Mouse (Mus musculus) kidney, postnatal 10 days (tissue): ENCODE measurements around the gene Rplp0.
"Not testable (repeated sequence)": the region's sequence is repeated elsewhere in the genome, so short reads cannot be mapped to it uniquely, and the experiment has no call there.

ENCODE experiments used
- DNase-seq: peaks from one replicate; pipeline ENCODE4 v3.0.0; 2021; ENCODE audit warnings: mixed read lengths

Gene Rplp0

GRCm38 (mm10) chr5:115559237-115560101 is at the start of gene Rplp0:
Gene Rplp0 (plus strand): TSS chr5:115559467.
- DNase-seq = peak; percentile 100

DNA sequence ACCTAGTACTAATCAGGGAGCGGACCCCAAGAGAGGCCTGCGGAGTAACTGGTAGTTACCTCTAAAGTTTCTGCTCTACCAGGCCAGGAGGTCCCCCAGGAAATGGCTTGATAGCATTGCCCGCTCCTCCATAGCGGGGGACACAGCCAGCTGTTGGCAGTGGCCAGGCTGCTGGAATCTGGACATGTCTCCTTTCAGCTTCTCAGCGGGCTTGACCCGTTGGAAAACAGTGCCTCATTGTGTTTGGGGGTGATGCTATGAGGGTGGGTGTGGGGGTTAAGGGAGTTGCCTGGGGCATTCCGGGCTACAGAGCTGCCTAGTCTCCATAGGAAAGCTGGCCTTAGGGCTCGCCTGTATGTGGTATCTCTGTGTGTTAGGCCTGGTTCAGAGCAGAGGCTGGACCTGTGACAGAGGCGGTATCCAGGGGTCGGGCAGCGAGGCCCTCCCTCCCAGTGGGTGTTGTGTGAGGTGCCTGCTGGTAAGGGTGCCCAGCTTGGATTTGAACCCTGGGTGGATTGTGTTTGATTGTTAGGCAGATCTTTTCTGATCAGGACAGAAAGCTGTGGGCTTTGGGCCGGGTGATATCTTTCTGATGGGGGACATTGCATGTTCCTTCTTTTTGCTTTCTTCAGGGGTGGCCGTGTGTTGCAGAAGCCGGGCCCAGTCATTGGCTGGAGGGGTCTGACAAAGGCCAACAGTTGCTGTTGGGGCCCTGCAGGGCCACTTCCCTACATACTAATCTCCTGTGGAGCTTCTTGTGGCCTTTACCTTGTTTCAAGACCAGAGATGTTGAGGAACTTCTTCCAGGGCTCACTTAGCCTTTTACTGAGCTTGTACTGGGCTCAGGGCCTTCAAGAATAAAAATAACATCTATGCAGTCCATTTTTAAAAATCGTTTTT is 49.2 kb upstream of the Rplp0 start:
- DNase-seq = peak; percentile 46

DNA sequence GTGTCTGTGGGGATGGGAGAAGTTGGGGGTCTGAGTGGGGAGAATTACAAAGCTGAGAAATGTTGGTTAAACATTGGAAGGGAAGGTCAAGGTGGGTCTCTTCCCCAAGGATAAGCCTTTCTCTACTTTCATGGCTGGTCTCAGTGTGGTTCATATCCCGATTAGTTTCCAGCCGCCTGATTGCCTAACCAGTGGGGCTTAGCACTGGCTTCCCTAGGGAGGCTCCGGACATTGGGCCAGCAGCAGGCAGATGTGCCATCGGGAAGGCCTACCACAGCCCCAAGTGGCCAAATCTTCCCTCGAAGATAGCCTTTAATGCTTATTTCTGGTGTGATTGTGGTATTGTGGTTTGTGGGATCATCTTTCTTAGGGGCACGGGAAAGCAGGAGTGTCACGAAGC is 46.9 kb upstream of the Rplp0 start:
- DNase-seq = no peak

GRCm38 (mm10) chr5:115513246-115513645 is 46.0 kb upstream of the Rplp0 start:
- DNase-seq = no peak

DNA sequence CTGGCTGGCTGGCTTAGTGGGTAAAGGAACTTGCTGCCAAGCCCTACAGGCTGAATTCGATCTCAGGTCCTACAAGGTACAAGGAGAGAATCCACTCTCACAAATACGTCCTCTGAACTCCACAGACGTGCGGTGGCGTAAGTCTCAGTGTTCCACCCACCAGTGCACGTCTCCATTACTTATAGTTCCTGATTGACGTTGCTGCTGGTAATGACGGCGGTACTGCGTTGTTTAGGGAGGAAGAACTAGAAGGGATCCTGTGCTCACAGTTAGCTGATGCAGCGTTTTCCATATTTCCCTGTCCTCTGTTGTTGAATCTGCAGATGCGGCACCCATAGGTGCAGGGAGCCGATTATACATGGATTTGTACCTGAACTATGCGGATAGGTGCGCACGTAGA is 45.5 kb upstream of the Rplp0 start:
- no peak for DNase-seq

- no peak for DNase-seq
Observed at GRCm38 (mm10) chr5:115514346-115514745, 44.9 kb upstream of the Rplp0 start.

DNA sequence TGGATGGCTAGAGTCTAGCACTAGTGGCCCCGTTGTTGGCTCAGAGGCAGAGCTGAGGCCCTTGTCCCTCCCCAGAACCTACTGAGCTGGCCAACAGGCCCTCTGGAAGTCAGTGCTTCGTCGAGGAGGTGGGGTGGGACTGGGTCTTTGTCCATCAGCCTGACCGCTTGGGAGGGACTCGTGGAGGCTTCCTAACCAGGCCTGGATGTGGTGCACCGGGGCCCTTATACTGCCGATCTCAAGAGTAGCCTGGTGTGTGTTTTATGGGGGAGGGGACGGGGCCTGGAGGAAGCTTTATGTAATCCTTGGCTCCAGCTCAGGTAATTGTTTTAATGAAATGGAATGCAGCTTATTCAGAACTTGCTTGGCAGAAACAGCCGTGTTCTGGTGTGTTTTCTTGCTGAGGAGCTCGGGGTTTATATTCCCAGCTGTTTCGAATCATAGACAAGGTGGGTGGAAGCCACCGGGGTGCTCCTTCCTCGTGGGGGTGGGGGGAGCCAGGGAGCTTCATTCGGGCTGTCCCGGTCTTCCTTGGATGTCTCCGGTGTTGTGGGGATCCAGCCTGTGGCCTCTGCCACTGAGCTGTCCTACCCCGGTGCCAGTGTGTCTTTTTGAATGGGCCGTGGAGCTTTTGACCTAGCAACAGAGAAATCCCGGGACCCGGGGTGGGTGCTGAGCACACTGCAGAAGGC is 44.2 kb upstream of the Rplp0 start:
- DNase-seq = peak; percentile 74

DNA sequence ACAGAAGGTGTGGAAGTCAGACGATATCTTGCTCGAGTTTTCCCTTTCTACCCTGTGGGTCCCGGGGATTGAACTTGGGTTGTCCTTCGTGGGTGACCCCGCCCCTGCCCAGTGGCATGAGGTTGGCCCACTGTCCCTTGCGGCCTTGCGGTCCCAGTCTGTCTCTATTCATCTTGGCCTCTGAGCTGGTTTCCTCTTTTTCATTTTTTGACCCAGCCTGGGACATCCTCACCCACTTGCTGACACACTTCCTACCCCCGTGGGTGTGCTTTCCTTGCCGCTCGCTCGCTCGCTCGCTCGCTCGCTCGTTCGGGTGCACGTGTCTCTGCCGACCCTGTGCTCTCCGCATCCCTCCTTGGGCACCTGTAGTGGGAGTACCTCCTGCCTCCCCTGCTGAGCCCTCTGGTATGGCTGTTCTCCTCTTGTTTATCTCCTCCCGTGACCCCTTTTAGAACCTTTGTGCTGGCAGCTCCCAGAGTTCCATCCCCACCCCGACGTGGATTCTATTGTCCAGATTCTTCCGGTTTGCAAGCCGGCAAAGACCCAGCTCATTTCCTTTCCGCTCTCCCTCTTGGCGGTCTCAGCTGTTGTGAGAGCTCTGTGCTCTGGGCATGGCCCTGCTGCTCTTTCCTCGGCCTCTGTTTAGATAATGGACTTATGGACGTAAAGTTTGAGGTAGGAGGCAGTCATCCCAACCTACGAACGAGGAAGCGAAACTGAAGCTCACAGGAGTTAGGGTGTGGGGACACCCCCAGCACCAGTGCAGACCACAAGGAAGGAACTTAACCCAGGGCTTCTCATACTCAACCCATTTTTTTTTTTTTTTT is 43.0 kb upstream of the Rplp0 start:
- peak; percentile 68 for DNase-seq

DNA sequence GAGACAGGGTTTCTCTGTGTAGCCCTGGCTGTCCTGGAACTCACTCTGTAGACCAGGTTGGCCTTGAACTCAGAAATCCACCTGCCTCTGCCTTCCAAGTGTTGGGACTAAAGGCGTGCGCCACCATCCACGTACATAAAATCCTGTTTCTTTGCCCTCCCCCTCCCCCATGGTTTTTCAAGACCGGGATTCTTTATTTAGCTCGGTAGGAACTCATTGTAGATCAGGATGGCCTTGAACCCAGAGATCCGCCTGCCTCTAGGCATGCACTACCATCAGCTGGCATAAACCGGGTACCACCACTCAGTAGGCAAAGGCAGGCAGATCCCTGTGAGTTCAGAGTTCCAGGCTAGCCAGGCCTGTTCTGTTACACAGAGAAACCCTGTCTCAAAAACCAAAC is 42.4 kb upstream of the Rplp0 start:
- DNase-seq = no peak

- no peak for DNase-seq
Observed at GRCm38 (mm10) chr5:115517501-115517900, 41.8 kb upstream of the Rplp0 start.

DNA sequence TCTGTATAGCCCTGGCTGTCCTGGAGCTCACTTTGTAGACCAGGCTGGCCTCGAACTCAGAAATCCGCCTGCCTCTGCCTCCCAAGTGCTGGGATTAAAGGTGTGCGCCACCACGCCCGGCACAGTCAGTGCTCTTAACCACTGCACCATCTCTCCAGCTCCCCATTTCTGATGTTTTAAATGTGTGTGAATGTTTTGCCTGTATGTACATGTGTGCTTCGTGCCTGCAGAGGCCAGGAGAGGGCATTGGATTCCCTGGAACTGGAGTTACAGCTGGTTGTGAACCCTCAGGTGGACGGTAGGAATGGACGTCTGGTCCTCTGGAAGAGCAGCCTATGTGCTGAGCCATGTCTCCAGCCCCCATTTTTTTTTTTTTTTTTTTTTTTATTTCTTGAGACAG is 41.1 kb upstream of the Rplp0 start:
- DNase-seq = not testable (repeated sequence)

GRCm38 (mm10) chr5:115520325-115520869 is 38.9 kb upstream of the Rplp0 start:
- DNase-seq = peak; percentile 68

DNA sequence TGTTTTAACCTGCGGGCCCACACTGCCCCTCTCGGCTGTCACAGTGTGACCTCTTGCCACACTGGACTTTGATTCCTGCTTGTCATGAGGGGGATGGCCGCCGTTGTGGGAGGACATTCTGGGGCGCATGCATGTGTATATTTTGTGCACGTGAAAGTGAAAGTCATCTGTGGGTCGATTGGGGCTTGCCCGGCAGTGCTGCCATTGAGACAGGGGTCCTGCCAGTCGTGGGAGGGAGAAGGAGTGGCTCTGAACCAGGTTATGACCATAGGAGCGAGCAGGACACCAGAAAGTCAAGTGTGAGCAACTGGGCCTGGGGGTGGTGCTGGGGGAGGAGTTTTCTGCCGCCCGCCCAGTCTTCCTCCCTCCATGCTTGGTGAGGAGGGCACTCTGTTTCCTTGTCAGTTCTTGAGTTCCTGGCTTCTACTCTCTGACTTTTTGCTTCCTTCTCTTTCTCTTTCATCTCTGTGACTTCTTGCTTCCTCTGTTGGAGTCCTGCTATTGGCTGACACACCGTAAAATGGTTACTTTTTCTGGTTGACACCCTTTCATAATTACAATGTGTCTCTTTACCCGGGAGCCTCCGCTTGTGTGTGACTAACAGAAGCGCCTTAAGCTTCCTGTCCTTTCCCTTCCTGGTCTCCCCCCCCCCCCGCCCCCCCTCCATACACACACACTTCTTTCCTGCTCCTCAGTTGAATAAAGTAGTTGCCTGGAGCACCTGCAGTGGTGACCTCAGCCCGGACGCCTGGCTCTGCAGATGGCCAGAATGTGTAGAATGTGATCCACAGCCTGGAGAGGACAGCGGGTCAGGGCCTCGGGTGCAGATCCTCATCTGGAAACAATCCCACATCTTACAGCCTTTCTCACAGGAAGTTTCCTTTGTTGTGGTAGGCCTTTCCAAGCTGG is 37.5 kb upstream of the Rplp0 start:
- DNase-seq = peak; percentile 77

- DNase-seq = no peak
Observed at GRCm38 (mm10) chr5:115522531-115522930, 36.7 kb upstream of the Rplp0 start.

- peak; percentile 56 for DNase-seq
Observed at GRCm38 (mm10) chr5:115522981-115523499, 36.2 kb upstream of the Rplp0 start.

DNA sequence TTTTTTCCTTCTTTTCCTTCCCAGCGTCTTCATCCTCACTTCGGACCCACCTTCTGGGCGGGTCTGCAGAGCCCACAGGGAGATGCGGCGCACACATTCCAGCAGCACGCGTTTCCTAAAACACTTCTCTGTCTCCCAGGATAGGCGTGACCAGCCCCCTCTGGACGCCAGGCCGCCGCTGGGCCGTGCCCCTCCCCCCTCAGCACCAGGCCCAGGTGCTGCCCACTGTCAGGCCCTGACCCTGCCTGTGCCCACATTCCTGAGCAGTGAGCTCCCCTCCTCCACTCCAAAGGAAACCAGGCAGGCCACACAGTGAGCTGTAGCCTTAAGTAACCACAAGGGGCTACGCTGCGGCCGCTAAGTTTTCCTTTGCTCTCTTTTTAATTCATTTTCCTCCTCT is 35.3 kb upstream of the Rplp0 start:
- peak; percentile 79 for DNase-seq

DNA sequence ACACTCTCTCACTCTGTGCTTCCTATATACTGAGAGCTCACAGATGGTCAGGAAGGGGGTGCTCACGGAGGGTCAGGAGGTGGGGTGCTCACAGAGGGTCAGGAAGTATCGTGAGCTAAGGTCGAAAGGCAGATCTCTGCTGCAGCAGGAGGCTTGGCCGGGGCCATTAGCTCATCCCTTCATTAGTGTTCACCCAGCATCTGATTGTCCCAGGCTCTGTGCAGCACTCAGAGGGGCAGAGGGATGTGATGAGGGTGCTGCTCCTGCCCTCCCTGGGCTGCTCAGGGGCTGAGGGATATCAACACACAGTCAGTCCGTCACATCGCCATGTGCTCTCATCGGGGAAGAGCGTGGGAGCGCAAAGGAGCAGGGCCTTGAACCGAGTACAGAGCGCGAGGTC is 34.8 kb upstream of the Rplp0 start:
- peak; percentile 30 for DNase-seq

DNA sequence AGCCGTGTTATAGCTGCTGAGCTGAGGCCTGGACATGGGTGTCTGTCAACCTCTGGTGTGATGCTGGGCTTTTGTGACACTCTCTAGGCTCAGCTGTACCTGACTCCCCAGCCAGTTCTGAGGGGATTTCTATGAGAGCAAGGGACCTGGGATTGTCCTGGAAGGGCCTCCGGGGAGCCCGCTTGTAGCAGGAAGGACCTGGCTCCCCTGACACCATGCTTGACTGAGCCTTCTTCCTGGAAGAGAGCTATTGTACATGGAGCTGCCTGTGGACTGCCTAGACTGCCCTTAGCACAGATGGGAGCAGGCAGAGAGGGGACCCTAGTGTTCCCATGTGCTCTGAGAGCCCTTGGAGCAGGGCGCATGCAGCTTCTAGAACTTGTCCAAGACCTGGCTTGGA is 33.9 kb upstream of the Rplp0 start:
- no peak for DNase-seq

GRCm38 (mm10) chr5:115525943-115526342 is 33.3 kb upstream of the Rplp0 start:
- peak; percentile 60 for DNase-seq

DNA sequence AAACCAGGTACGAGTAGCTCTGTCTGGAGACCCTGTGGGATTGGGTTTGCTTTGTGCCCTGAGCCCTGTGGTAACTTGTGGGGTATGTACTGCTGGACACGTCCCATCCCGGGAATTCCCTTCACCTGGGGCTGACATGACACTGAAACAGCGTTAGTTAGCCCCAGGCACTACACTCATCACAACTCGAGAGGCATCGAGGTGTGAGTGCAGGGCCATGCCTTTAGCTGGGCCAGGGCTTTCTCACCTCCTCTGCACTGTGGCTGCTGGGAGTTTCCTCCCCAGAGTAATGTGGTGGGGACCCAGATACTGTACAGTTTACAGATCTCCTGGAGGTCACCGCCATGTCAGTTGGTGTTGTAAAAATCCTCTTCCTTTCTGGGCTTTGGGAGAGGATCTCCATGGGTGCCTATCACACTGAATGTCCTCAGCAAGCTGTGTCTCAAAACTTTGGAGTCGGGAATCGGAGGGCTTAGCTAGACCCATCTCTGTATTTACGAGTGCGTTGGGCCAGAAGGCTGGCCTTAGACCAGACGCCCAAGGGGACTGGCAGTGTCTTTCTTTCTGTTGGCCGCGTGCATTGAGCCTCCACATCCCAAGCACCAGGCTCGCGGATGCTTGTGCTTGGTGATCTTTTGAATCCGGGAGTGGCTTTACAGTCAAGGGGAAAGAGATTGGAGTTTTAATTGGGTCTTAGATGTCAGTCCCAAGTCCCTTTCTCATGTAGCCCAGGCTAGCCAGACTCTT is 32.6 kb upstream of the Rplp0 start:
- no peak for DNase-seq
